ENCODE assay signal across 8 mouse cellular contexts in genomic region chr4:46305436-46305835, GRCm38 (mm10). TPM values are rescaled to one million over a fixed set of nuclear protein-coding genes. Genes with fewer than 3 reads are reported as not detected.
A peak's percentile ranks its signal among the peaks of the same experiment; 100 is the strongest.
DNase-seq lines count a peak whose midpoint lies in the region; ATAC-seq lines count a peak whose summit lies in the region.

No protein-coding gene starts in this region.

- peaks cover 14% of the 10 kb centered on the region for H3K4me1 ChIP-seq in lung, embryonic 15.5 days
- peaks cover 16% of the 10 kb centered on the region for H3K4me1 ChIP-seq in hindbrain, embryonic 13.5 days (replicated peaks)
- H3K4me1 ChIP-seq in midbrain, embryonic 15.5 days = peaks cover 10% of the 10 kb centered on the region

- ATAC-seq in lung, embryonic 15.5 days (ENCODE audit: borderline replicate concordance, extremely low read depth, low FRiP score, low TSS enrichment) = no peak
- no peak for ATAC-seq in hindbrain, embryonic 13.5 days (ENCODE audit: low FRiP score)
- peak; percentile 15; the same call in 1 of the 2 replicates for ATAC-seq in midbrain, embryonic 15.5 days (replicated peaks)

- no peaks in the 10 kb centered on the region for H3K36me3 ChIP-seq in lung, embryonic 15.5 days
- no peaks in the 10 kb centered on the region for H3K36me3 ChIP-seq in hindbrain, embryonic 13.5 days
- no peaks in the 10 kb centered on the region for H3K36me3 ChIP-seq in midbrain, embryonic 15.5 days (replicated peaks)

- H3K9ac ChIP-seq in lung, embryonic 15.5 days = peak overlapping the region; percentile 66; the same call in 1 of the 2 replicates
- H3K9ac ChIP-seq in hindbrain, embryonic 13.5 days = peak overlapping the region; percentile 86
- peak overlapping the region; percentile 96 for H3K9ac ChIP-seq in midbrain, embryonic 15.5 days

- H3K4me3 ChIP-seq in lung, embryonic 15.5 days = peak overlapping the region; percentile 73
- H3K4me3 ChIP-seq in hindbrain, embryonic 13.5 days = peak overlapping the region; percentile 71
- peak overlapping the region; percentile 83 for H3K4me3 ChIP-seq in midbrain, embryonic 15.5 days

- DNase-seq in cerebellum, adult 11-12 months = peak; percentile 40
- no peak for DNase-seq in cerebellum, postnatal 4 days (ENCODE audit: low spot score in 2 of 2)
- DNase-seq in lung, postnatal 25 days (ENCODE audit: low spot score) = no peak
- no peak for DNase-seq in urinary bladder, adult 2 months (ENCODE audit: low spot score)
- no peak for DNase-seq in natural killer cell, adult 2 months (ENCODE audit: low spot score in 2 of 2)

- H3K4me2 ChIP-seq in lung, embryonic 15.5 days = peak overlapping the region; percentile 95
- peak overlapping the region; percentile 71 for H3K4me2 ChIP-seq in hindbrain, embryonic 13.5 days
- peak overlapping the region; percentile 75 for H3K4me2 ChIP-seq in midbrain, embryonic 15.5 days

- 18% methylated on average over 7 of the region's 7 CpGs for WGBS in lung, embryonic 15.5 days
- 16% methylated on average over 7 of the region's 7 CpGs for WGBS in hindbrain, embryonic 13.5 days
- WGBS in midbrain, embryonic 15.5 days = 19% methylated on average over 7 of the region's 7 CpGs

- peaks cover 17% of the 10 kb centered on the region for H3K27me3 ChIP-seq in lung, embryonic 15.5 days
- peaks cover 12% of the 10 kb centered on the region for H3K27me3 ChIP-seq in hindbrain, embryonic 13.5 days
- no peaks in the 10 kb centered on the region for H3K27me3 ChIP-seq in midbrain, embryonic 15.5 days (replicated peaks)

- no peak overlapping the region for H3K27ac ChIP-seq in lung, embryonic 15.5 days
- peak overlapping the region; percentile 80; the same call in 1 of the 2 replicates for H3K27ac ChIP-seq in hindbrain, embryonic 13.5 days
- H3K27ac ChIP-seq in midbrain, embryonic 15.5 days = peak overlapping the region; percentile 90; the same call in 1 of the 2 replicates

- no peaks in the 10 kb centered on the region for H3K9me3 ChIP-seq in lung, embryonic 15.5 days
- H3K9me3 ChIP-seq in hindbrain, embryonic 13.5 days = no peaks in the 10 kb centered on the region
- H3K9me3 ChIP-seq in midbrain, embryonic 15.5 days = no peaks in the 10 kb centered on the region

RNA-seq across cellular contexts. Expression of gene Foxe1, which starts 38.0 kb away (rescaled TPM):
- 0.05 TPM in 1 of 2 replicates, not detected in the other for polyA plus RNA-seq in lung, embryonic 15.5 days (2015; fragmentation: Nextera tagmentation; extraction: Ambion mirVana)
- polyA plus RNA-seq in hindbrain, embryonic 13.5 days (2015; fragmentation: Nextera tagmentation; extraction: Ambion mirVana) = not detected in 2 replicates
- polyA plus RNA-seq in midbrain, embryonic 15.5 days (2015; fragmentation: Nextera tagmentation; extraction: Ambion mirVana) = not detected in 2 replicates
- polyA plus RNA-seq in urinary bladder, adult 2 months (2012; rRNA removed) = not detected in 2 replicates
